ENCODE assay signal across 7 mouse cellular contexts in genomic region chr11:58171459-58172091, GRCm38 (mm10). TPM values are rescaled to one million over a fixed set of nuclear protein-coding genes. Genes with fewer than 3 reads are reported as not detected.
A peak's percentile ranks its signal among the peaks of the same experiment; 100 is the strongest.
DNase-seq lines count a peak whose midpoint lies in the region; ATAC-seq lines count a peak whose summit lies in the region.

TSS of gene Mrpl22 (plus strand) at chr11:58171661.

- H3K4me3 ChIP-seq in embryonic facial prominence, embryonic 12.5 days, result peak within 1 kb of the TSS; percentile 58
- peak within 1 kb of the TSS; percentile 60 for H3K4me3 ChIP-seq in limb, embryonic 11.5 days (ENCODE audit: low read depth, low read length)
- peak within 1 kb of the TSS; percentile 61 for H3K4me3 ChIP-seq in midbrain, embryonic 14.5 days (replicated peaks; ENCODE audit: low read depth, low read length)

- no peak for ATAC-seq in embryonic facial prominence, embryonic 12.5 days (ENCODE audit: insufficient number of reproducible peaks, insufficient read depth, low FRiP score, low TSS enrichment)
- peak; percentile 78 for ATAC-seq in limb, embryonic 11.5 days (ENCODE audit: insufficient number of reproducible peaks, low FRiP score, low TSS enrichment, low read depth)
- ATAC-seq in midbrain, embryonic 14.5 days (ENCODE audit: low FRiP score, low TSS enrichment), result peak; percentile 76

- no peaks in the 10 kb centered on the region for H3K9me3 ChIP-seq in embryonic facial prominence, embryonic 12.5 days
- no peaks in the 10 kb centered on the region for H3K9me3 ChIP-seq in limb, embryonic 11.5 days (ENCODE audit: control insufficient read depth, low read length)
- H3K9me3 ChIP-seq in midbrain, embryonic 14.5 days (ENCODE audit: control insufficient read depth, low read length), result no peaks in the 10 kb centered on the region

- H3K27me3 ChIP-seq in embryonic facial prominence, embryonic 12.5 days, result no peaks in the 10 kb centered on the region
- H3K27me3 ChIP-seq in limb, embryonic 11.5 days (ENCODE audit: control insufficient read depth, insufficient read depth, low read length), result no peaks in the 10 kb centered on the region
- H3K27me3 ChIP-seq in midbrain, embryonic 14.5 days (ENCODE audit: control insufficient read depth, insufficient read depth, low read length), result no peaks in the 10 kb centered on the region

- H3K4me2 ChIP-seq in embryonic facial prominence, embryonic 12.5 days (replicated peaks), result peak within 1 kb of the TSS; percentile 79
- H3K4me2 ChIP-seq in limb, embryonic 11.5 days (ENCODE audit: low read depth, severe bottlenecking), result peak within 1 kb of the TSS; percentile 80
- peak within 1 kb of the TSS; percentile 54 for H3K4me2 ChIP-seq in midbrain, embryonic 14.5 days (ENCODE audit: low read length)

- H3K9ac ChIP-seq in embryonic facial prominence, embryonic 12.5 days, result peak within 1 kb of the TSS; percentile 57
- H3K9ac ChIP-seq in limb, embryonic 11.5 days (ENCODE audit: low read length), result peak within 1 kb of the TSS; percentile 72
- H3K9ac ChIP-seq in midbrain, embryonic 14.5 days (replicated peaks; ENCODE audit: low read length), result peak within 1 kb of the TSS; percentile 66

- H3K4me1 ChIP-seq in embryonic facial prominence, embryonic 12.5 days, result peaks cover 12% of the 10 kb centered on the region; the same call in 1 of the 2 replicates
- H3K4me1 ChIP-seq in limb, embryonic 11.5 days (ENCODE audit: control insufficient read depth, insufficient read depth, low read length), result peaks cover 7% of the 10 kb centered on the region; the same call in 1 of the 2 replicates
- peaks cover 3% of the 10 kb centered on the region; the same call in 1 of the 2 replicates for H3K4me1 ChIP-seq in midbrain, embryonic 14.5 days (ENCODE audit: control insufficient read depth, insufficient read depth, low read length)

- under 1% methylated on average over 34 of the region's 34 CpGs for WGBS in embryonic facial prominence, embryonic 12.5 days
- WGBS in limb, embryonic 11.5 days, result under 1% methylated on average over 34 of the region's 34 CpGs
- under 1% methylated on average over 34 of the region's 34 CpGs for WGBS in midbrain, embryonic 14.5 days

- H3K36me3 ChIP-seq in embryonic facial prominence, embryonic 12.5 days, result peaks cover 32% of the 10 kb centered on the region
- peaks cover 14% of the 10 kb centered on the region for H3K36me3 ChIP-seq in limb, embryonic 11.5 days (ENCODE audit: control insufficient read depth, insufficient read depth, low read length)
- peaks cover 35% of the 10 kb centered on the region for H3K36me3 ChIP-seq in midbrain, embryonic 14.5 days (ENCODE audit: control insufficient read depth, insufficient read depth, low read length)

- 0 out of 2 replicates have a peak within 1 kb of the TSS, but pooled peaks have one; percentile 2 for H3K27ac ChIP-seq in embryonic facial prominence, embryonic 12.5 days
- H3K27ac ChIP-seq in limb, embryonic 11.5 days (replicated peaks; ENCODE audit: low read depth, low read length), result no peak within 1 kb of the TSS
- H3K27ac ChIP-seq in midbrain, embryonic 14.5 days (replicated peaks; ENCODE audit: low read depth, low read length), result peak within 1 kb of the TSS; percentile 60; the same call in 1 of the 2 replicates

- peak; percentile 97 for DNase-seq in adrenal gland, postnatal 25 days
- DNase-seq in heart, adult 11 months, result peak; percentile 99
- peak; percentile 98 for DNase-seq in kidney, adult 18-20 months
- peak; percentile 99 for DNase-seq in limb, embryonic 11.5 days (ENCODE audit: low spot score)
- peak; percentile 99 for DNase-seq in midbrain, embryonic 14.5 days
- peak; percentile 87 to 93 for DNase-seq in spleen, adult 18-20 months

RNA-seq across cellular contexts. Expression of gene Mrpl22, which starts in this region (rescaled TPM):
- 70.7 and 72.0 TPM in 2 replicates for total RNA-seq in adrenal gland, postnatal 25 days (2021)
- 125 and 126 TPM in 2 replicates for polyA plus RNA-seq in embryonic facial prominence, embryonic 12.5 days (2016; fragmentation: Nextera tagmentation; extraction: Ambion mirVana)
- polyA plus RNA-seq in limb, embryonic 11.5 days (2014; fragmentation: Nextera tagmentation; extraction: Ambion mirVana), result 142 and 144 TPM in 2 replicates
- polyA plus RNA-seq in midbrain, embryonic 14.5 days (2014; fragmentation: Nextera tagmentation; extraction: Ambion mirVana), result 101 and 102 TPM in 2 replicates
